Mouse (Mus musculus) forebrain, embryonic 14.5 days (tissue): ENCODE measurements around the gene Dcp1a. TPM values are rescaled to one million over a fixed set of nuclear protein-coding genes. Genes with fewer than 3 reads are reported as not detected.

Experiments
- ATAC-seq: fragments of 200-750 bp; cut with Nextera tagmentation; 2 replicates; pipeline ENCODE4 v1.8.0; 2017; ENCODE audit warnings: mild to moderate bottlenecking, moderate library complexity
- DNase-seq: peaks from one replicate; pipeline ENCODE4 v3.0.0-alpha.2; 2015; ENCODE audit warnings: low spot score
- H3K27ac ChIP-seq: fragments of 300-500 bp; sonication (generic); 2 replicates; pipeline ENCODE4 v1.5.1; 2014; ENCODE audit warnings: low read depth, mild to moderate bottlenecking, control low read depth, low read length, moderate library complexity
- H3K27me3 ChIP-seq: fragments of 300-500 bp; sonication (generic); replicated peaks from 2 replicates; pipeline ENCODE4 v1.6.1; 2014; ENCODE audit warnings: low read length, control low read depth, mixed read lengths; ENCODE audit not compliant: control insufficient read depth, insufficient read depth
- H3K36me3 ChIP-seq: fragments of 300-500 bp; sonication (generic); 2 replicates; pipeline ENCODE4 v1.6.1; 2014; ENCODE audit warnings: low read length, control low read depth; ENCODE audit not compliant: control insufficient read depth, insufficient read depth
- H3K4me1 ChIP-seq: fragments of 300-500 bp; sonication (generic); 2 replicates; pipeline ENCODE4 v1.6.1; 2014; ENCODE audit warnings: antibody characterized with exemption, low read length, control low read depth; ENCODE audit not compliant: control insufficient read depth, insufficient read depth
- H3K4me2 ChIP-seq: fragments of 300-500 bp; sonication (generic); 2 replicates; pipeline ENCODE4 v1.6.1; 2014; ENCODE audit warnings: mild to moderate bottlenecking, control low read depth, low read length
- H3K4me3 ChIP-seq: fragments of 300-500 bp; sonication (generic); 2 replicates; pipeline ENCODE4 v1.5.1; 2014; ENCODE audit warnings: low read depth, low read length, control low read depth
- H3K9ac ChIP-seq: fragments of 300-500 bp; sonication (generic); 2 replicates; pipeline ENCODE4 v1.6.1; 2014; ENCODE audit warnings: mild to moderate bottlenecking, low read length, control low read depth, moderate library complexity
- H3K9me3 ChIP-seq: fragments of 300-500 bp; sonication (generic); replicated peaks from 2 replicates; pipeline ENCODE4 v1.6.1; 2016; ENCODE audit warnings: low read length, control low read depth, mixed read lengths; ENCODE audit not compliant: control insufficient read depth
- WGBS: fragments of 180-500 bp; shearing (Covaris S2); extraction: QIAGEN DNeasy Blood & Tissue Kit; methylation state at CpG from one replicate; pipeline ENCODE4 v1.1.7; 2014; 5-methylcytosine and 5-hydroxymethylcytosine counted together
- polyA plus RNA-seq: library from polyadenylated mRNA; unstranded; fragments of >200 nt; fragmentation: Nextera tagmentation; extraction: Ambion mirVana; gene quantifications from 2 replicates; pipeline ENCODE4 v1.2.1, GENCODE M21; 2014

The Dcp1a gene
- polyA plus RNA-seq: 12.3 and 14.9 TPM in 2 replicates

DNA sequence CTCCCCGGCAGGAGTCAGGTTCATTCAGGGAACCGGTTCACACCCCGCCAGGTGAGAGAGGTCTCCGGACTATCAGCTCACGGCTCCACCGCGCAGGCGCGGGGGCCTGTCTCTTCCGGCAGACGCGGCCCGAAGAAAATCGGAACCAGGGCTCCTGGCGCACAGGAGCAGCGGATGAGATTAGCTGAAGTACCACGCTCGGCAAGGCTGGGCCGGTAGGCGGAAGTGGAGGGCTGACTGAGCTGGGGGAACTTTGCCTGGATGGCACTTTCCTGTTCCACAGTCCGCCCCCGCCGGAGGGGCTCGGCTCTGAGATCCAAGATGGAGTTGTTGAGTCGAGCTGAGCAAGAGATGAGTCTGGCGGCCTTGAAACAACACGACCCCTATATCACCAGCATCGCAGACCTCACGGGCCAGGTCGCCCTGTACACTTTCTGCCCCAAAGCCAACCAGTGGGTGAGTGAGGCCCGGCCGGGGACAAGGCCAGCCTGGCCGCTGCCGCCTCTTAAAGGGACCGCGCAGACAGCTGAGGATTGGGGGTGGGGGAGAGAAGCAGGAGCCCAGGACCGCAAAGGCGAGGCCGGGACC is at the start of gene Dcp1a:
Gene Dcp1a (plus strand): TSS at position 175 of the 588 bp plus-strand sequence.
- peak; percentile 99 for ATAC-seq
- Histone ChIP-seq H3K27ac (peak within 1 kb of the TSS; percentile 75), H3K4me2 (peak within 1 kb of the TSS; percentile 75), H3K9ac (peak within 1 kb of the TSS; percentile 90), H3K4me3 (peak within 1 kb of the TSS; percentile 81), H3K27me3 (no peaks in the 10 kb centered on the region), H3K9me3 (no peaks in the 10 kb centered on the region), H3K36me3 (peaks cover 25% of the 10 kb centered on the region), H3K4me1 (peaks cover 6% of the 10 kb centered on the region; the same call in 1 of the 2 replicates)
- peak; percentile 98 for DNase-seq
- WGBS: under 1% methylated on average over 39 of the region's 39 CpGs

DNA sequence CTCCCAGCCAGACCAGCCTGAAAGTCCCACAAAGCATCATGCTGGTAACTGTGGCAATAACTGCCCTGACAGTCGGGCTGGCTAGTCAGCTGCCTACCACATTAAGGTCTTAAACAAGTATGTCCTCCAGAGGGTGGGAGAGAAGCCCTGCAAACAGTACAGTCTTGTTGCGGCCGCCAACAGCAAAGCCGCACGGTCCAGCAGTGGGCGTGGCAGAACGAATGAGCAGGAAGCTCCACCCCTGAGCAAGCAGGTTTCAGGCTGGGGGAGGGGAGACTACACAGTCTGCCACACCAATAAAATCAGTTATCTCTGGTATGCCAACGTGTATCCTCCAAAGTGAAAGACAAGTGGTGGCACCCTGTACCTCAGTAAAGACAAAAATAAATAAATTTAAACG is 49.7 kb upstream of the Dcp1a start:
- Histone ChIP-seq H3K36me3 (no peaks in the 10 kb centered on the region), H3K9me3 (no peaks in the 10 kb centered on the region), H3K4me1 (no peaks in the 10 kb centered on the region), H3K4me3 (no peak overlapping the region), H3K27me3 (no peaks in the 10 kb centered on the region), H3K27ac (no peak overlapping the region), H3K9ac (no peak overlapping the region), H3K4me2 (no peak overlapping the region)
- ATAC-seq: no peak
- whole genome bisulfite sequencing: 77% methylated on average over 9 of the region's 9 CpGs
- no peak for DNase-seq

DNA sequence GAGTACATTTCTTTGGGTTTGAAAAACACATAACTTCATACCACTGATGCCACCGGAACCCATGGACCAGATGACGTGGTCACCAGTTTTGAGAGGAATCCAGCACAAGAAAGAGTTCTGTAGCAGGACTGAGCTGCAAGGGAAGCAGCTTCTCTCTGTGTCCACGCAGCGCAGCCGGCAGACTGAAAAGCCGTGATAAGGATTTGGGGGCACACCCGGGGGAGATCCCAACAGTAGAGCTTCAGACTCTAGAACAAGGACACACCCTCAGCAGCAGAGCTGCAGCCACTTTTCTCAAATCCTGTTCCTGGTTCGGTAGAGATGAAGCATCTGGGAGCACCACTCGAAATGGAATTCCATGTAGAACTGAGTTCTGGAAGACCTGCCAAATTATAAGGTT is 49.3 kb upstream of the Dcp1a start:
- WGBS: 91% methylated on average over 9 of the region's 9 CpGs
- H3K27me3 ChIP-seq: no peaks in the 10 kb centered on the region
- DNase-seq (no peak), ATAC-seq (no peak)
- H3K9me3 ChIP-seq: no peaks in the 10 kb centered on the region
- H3K36me3 ChIP-seq: no peaks in the 10 kb centered on the region
- H3K4me2 ChIP-seq: no peak overlapping the region
- H3K27ac ChIP-seq: no peak overlapping the region
- H3K9ac ChIP-seq: no peak overlapping the region
- H3K4me3 ChIP-seq: no peak overlapping the region
- H3K4me1 ChIP-seq: no peaks in the 10 kb centered on the region

DNA sequence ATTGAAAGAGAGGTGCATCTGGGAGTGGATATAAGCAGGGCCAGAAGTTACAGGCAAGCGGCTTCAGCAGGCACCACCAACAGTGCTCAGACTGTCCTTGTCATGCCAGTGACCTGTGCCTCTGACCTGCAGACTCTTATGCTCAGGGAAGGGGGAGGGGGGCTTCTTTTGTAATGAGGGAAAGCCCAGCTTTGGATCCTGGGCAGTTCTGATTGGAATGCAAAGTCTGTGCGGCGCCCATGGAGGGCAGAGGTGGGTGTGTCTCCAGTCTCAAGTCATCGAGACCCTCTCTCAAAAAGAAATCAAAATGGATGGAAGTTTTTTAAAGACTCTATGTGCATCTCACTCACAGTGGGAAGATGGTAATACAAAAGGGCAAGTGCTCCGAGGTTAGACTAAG is 48.9 kb upstream of the Dcp1a start:
- ATAC-seq: no peak
- 64% methylated on average over 5 of the region's 5 CpGs for WGBS
- Histone ChIP-seq H3K9ac (no peak overlapping the region), H3K4me3 (no peak overlapping the region), H3K36me3 (no peaks in the 10 kb centered on the region), H3K4me1 (no peaks in the 10 kb centered on the region), H3K4me2 (no peak overlapping the region), H3K27ac (no peak overlapping the region), H3K27me3 (no peaks in the 10 kb centered on the region), H3K9me3 (no peaks in the 10 kb centered on the region)
- no peak for DNase-seq

DNA sequence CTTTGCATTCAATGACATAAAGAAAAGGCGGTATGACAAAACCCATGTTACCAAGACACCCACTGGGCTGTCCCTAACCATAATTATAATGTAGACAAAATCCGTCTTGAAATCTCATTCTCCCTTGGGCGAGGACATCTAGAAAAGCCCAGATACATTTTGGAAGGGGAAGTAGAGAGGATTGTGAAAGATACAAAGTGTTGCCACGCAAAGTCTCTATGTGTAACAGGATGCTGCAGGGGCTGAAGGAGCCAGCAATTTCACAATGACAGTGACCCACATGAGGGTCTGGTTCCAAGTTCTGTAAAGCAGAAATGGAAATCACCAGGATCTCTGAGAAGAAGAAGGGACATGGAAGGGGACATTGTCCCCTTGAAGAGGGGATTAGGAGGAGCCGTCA is 44.0 kb upstream of the Dcp1a start:
- H3K4me1 ChIP-seq: no peaks in the 10 kb centered on the region
- no peaks in the 10 kb centered on the region for H3K36me3 ChIP-seq
- H3K4me2 ChIP-seq: no peak overlapping the region
- H3K4me3 ChIP-seq: no peak overlapping the region
- ATAC-seq (no peak), DNase-seq (no peak)
- H3K27me3 ChIP-seq: no peaks in the 10 kb centered on the region
- no peak overlapping the region for H3K27ac ChIP-seq
- H3K9me3 ChIP-seq: 0 out of 2 replicates have a peak, but pooled peaks cover 6% of the 10 kb centered on the region
- whole genome bisulfite sequencing: 87% methylated on average over 5 of the region's 5 CpGs
- no peak overlapping the region for H3K9ac ChIP-seq

DNA sequence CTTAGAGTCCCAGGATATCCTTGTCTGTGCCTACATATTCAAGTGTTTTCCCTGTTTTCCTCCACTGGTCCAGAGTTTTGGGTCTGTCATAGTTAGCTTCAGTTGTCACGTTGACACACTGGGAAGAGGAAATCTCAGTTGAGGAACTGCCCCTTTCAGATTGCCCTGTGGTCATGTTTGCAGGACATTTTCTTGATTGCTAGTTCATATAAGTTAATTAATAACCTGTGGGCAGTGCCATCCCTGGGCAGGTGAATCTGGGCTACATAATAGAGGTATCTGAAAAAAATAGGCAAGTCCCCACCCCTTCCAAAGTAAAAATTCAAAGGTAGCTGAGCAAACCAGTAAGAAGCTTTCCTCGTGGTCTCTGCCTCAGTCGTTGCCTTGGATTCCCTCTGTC is 39.4 kb upstream of the Dcp1a start:
- WGBS: 83% methylated on average over 3 of the region's 3 CpGs
- Histone ChIP-seq H3K9ac (no peak overlapping the region), H3K9me3 (0 out of 2 replicates have a peak, but pooled peaks cover 6% of the 10 kb centered on the region), H3K4me3 (no peak overlapping the region), H3K36me3 (no peaks in the 10 kb centered on the region), H3K27me3 (no peaks in the 10 kb centered on the region), H3K27ac (no peak overlapping the region), H3K4me2 (no peak overlapping the region), H3K4me1 (no peaks in the 10 kb centered on the region)
- no peak for DNase-seq
- no peak for ATAC-seq

DNA sequence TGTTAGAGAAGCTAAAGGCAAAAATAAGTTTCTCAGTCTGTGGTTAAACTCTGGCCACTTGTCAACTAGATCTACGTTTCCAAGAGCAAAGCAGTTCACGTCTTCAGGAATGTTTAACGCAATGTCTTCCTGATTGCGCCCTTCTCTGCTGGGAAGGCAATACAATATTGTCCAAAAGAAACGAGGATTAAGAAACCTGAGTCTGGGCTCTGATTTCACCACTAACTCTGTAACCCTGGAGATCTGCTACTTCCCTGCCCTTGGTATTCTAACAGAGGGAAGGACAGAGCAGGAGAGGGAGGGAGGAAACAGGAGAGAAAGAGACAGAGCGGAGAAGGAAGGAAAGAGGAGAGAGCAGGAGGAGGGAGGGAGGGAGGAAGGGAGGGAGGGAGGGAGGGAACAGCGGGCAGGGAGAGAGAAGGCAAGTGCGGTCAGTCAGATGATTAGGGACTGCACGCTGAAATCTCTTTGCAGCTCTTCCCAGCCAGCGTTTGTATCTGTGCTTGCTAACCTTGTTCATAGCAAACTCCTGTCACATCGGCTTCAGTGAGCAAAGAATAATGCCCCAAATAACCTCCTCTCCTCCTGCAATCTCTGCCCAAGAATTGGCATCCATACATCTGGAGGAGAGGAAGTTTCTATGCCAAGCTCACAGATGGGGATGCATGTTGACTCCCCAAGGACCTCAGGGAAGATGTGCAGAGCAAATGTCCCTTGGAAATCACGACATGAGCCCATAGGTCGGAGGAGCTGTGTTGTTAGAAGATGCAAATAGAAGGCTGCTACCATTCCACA is 23.3 kb upstream of the Dcp1a start:
- DNase-seq (no peak), ATAC-seq (no peak)
- 21% methylated on average over 13 of the region's 13 CpGs for WGBS
- H3K4me2 ChIP-seq: no peak overlapping the region
- no peak overlapping the region for H3K27ac ChIP-seq
- no peak overlapping the region for H3K4me3 ChIP-seq
- 0 out of 2 replicates have a peak overlapping the region, but pooled peaks have one; percentile 32 for H3K9ac ChIP-seq
- no peaks in the 10 kb centered on the region for H3K4me1 ChIP-seq
- H3K27me3 ChIP-seq: no peaks in the 10 kb centered on the region
- no peaks in the 10 kb centered on the region for H3K36me3 ChIP-seq
- H3K9me3 ChIP-seq: no peaks in the 10 kb centered on the region

DNA sequence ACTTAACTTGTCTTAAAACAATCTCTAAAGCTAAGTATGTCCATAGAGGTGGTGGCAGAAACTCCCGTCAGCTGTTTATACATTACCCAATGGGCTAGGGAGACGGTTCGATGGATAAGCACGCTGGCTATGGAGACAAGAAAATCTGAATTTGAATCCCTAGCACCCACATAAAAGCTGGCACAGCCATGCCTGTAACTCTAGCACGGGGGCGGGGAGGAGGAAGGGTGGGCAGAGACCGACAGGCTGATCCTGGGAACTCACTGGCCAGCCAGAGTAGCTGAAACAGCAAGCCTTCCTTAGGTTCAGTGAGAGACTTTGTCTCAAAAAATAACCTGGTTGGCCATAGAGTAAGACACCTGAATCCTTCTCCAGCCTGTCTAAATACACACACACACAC is 21.9 kb upstream of the Dcp1a start:
- H3K4me3 ChIP-seq: no peak overlapping the region
- no peak overlapping the region for H3K4me2 ChIP-seq
- H3K4me1 ChIP-seq: no peaks in the 10 kb centered on the region
- no peak for ATAC-seq
- no peaks in the 10 kb centered on the region for H3K9me3 ChIP-seq
- 67% methylated on average over 7 of the region's 7 CpGs for WGBS
- H3K36me3 ChIP-seq: no peaks in the 10 kb centered on the region
- no peaks in the 10 kb centered on the region for H3K27me3 ChIP-seq
- no peak overlapping the region for H3K9ac ChIP-seq
- no peak for DNase-seq
- no peak overlapping the region for H3K27ac ChIP-seq

DNA sequence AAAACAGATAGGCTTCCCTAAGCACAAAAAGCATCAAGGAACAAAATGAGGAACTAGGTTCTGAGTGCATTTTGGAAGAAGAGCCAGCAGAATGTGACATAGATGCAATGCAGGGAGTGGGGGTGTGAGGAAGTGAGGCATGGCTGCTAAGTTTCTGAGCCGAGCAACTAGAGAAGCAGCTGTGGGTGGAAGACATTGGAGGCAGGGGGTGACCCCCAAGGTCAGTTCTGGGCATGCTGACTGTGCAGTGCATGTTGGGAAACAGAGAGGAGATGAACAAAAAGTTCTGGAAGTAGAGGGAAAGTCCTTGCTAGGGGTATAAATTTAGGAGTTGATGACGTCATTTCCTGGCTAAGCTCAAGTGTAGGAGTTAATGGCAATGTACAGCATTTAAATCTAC is 21.4 kb upstream of the Dcp1a start:
- WGBS: 57% methylated on average over 2 of the region's 2 CpGs
- H3K4me2 ChIP-seq: no peak overlapping the region
- no peak overlapping the region for H3K27ac ChIP-seq
- H3K9me3 ChIP-seq: no peaks in the 10 kb centered on the region
- DNase-seq (no peak), ATAC-seq (no peak)
- no peak overlapping the region for H3K9ac ChIP-seq
- H3K36me3 ChIP-seq: no peaks in the 10 kb centered on the region
- H3K4me3 ChIP-seq: no peak overlapping the region
- H3K4me1 ChIP-seq: no peaks in the 10 kb centered on the region
- no peaks in the 10 kb centered on the region for H3K27me3 ChIP-seq
